Mouse (Mus musculus) midbrain, embryonic 16.5 days (tissue): ENCODE data around the gene Cadm4. TPM values are rescaled to one million over a fixed set of nuclear protein-coding genes. Genes with fewer than 3 reads are reported as not detected.

Experiments
- ATAC-seq: fragments of 200-750 bp; cut with Nextera tagmentation; 2 replicates; pipeline ENCODE4 v1.8.0; 2017; ENCODE audit warnings: moderate TSS enrichment
- H3K27ac ChIP-seq: fragments of 300-500 bp; sonication (generic); 2 replicates; pipeline ENCODE4 v1.5.1; 2014; ENCODE audit warnings: mild to moderate bottlenecking, low read length, mixed read lengths
- H3K27me3 ChIP-seq: fragments of 300-500 bp; sonication (generic); 2 replicates; pipeline ENCODE4 v1.6.1; 2014; ENCODE audit warnings: low read depth, low read length, mixed read lengths; ENCODE audit not compliant: control insufficient read depth, insufficient read depth
- H3K36me3 ChIP-seq: fragments of 300-500 bp; sonication (generic); 2 replicates; pipeline ENCODE4 v1.6.1; 2014; ENCODE audit warnings: mild to moderate bottlenecking, low read length, moderate library complexity, mixed read lengths; ENCODE audit not compliant: control insufficient read depth, insufficient read depth
- H3K4me1 ChIP-seq: fragments of 300-500 bp; sonication (generic); 2 replicates; pipeline ENCODE4 v1.6.1; 2014; ENCODE audit warnings: mild to moderate bottlenecking, low read length, mixed read lengths; ENCODE audit not compliant: control insufficient read depth, insufficient read depth
- H3K4me2 ChIP-seq: fragments of 300-500 bp; sonication (generic); 2 replicates; pipeline ENCODE4 v1.6.1; 2014; ENCODE audit warnings: mild to moderate bottlenecking, low read length, mixed read lengths
- H3K4me3 ChIP-seq: fragments of 300-500 bp; sonication (generic); 2 replicates; pipeline ENCODE4 v1.5.1; 2014; ENCODE audit warnings: low read depth, mild to moderate bottlenecking, low read length, moderate library complexity, mixed read lengths
- H3K9ac ChIP-seq: fragments of 300-500 bp; sonication (generic); 2 replicates; pipeline ENCODE4 v1.6.1; 2014; ENCODE audit warnings: low read depth, low read length, mixed read lengths
- H3K9me3 ChIP-seq: fragments of 300-500 bp; sonication (generic); replicated peaks from 2 replicates; pipeline ENCODE4 v1.6.1; 2014; ENCODE audit warnings: mild to moderate bottlenecking, low read length, mixed read lengths; ENCODE audit not compliant: control insufficient read depth, poor library complexity, severe bottlenecking
- WGBS: fragments of 180-500 bp; shearing (Covaris S2); extraction: QIAGEN DNeasy Blood & Tissue Kit; methylation state at CpG from one replicate; pipeline ENCODE4 v1.1.7; 2014; 5-methylcytosine and 5-hydroxymethylcytosine counted together
- polyA plus RNA-seq: library from polyadenylated mRNA; unstranded; fragments of >200 nt; fragmentation: Nextera tagmentation; extraction: Ambion mirVana; gene quantifications from 2 replicates; pipeline ENCODE4 v1.2.1, GENCODE M21; 2015

Gene Cadm4
- polyA plus RNA-seq, 1 experiment from 2014 or later: 75.3 TPM

GRCm38 (mm10) chr7:24448782-24449517 is 32.9 kb upstream of the Cadm4 start:
- no peak overlapping the region for H3K27ac ChIP-seq
- H3K4me3 ChIP-seq: no peak overlapping the region
- H3K9me3 ChIP-seq: no peaks in the 10 kb centered on the region
- no peak for ATAC-seq
- H3K27me3 ChIP-seq: no peaks in the 10 kb centered on the region
- H3K9ac ChIP-seq: no peak overlapping the region
- no peak overlapping the region for H3K4me2 ChIP-seq
- no peaks in the 10 kb centered on the region for H3K36me3 ChIP-seq
- WGBS: 69% methylated on average over 14 of the region's 14 CpGs
- H3K4me1 ChIP-seq: no peaks in the 10 kb centered on the region

DNA sequence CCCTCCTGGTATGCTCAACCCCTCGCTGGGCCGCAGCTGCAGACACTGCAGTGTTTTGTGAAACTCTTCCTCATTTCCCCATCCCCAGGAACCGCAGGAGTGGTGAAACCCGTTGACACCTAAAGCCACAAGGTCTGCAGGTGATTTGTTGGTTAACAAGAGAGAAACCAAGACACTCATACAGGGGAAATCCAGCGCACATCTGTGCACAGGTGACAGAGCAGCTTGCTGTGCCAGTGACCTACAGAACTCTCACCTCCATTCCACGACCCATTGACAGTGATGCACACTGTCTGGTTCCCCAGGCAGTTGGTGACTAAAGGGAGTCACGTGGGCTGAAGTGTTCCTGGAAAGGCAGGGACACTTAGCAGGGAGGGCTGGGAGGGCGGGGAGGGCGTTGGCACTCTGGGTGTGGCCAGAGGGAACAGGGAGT is 31.2 kb upstream of the Cadm4 start:
- WGBS: 71% methylated on average over 9 of the region's 9 CpGs

DNA sequence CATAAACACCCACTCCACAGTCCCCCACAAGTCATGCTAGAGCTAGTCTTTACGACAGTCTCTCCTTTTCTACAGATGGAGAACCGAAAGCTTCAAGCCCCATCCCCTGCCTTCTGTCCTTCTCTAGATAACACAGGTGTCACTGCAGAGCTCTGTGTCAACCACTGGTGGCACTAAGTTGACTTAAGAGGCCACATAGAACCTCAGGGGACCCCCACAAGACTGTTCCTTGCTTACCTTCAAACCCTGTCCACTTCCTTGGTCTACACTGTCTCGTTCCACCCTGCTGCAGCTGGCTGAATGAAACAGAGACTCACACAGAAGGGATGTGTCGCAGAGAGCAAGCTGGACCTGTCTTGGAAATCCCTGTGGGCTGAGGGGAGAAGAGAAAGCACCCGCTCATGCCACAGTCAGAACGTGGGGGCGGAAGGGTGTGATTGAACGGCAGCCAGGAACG is 29.9 kb upstream of the Cadm4 start, which contains the start of gene Irgc1:
TSS of gene Irgc1 (minus strand) at position 443 of the 457 bp plus-strand sequence.
- H3K9me3 ChIP-seq: no peaks in the 10 kb centered on the region
- no peak within 1 kb of the TSS for H3K4me2 ChIP-seq
- no peak for ATAC-seq
- no peaks in the 10 kb centered on the region for H3K4me1 ChIP-seq
- no peak within 1 kb of the TSS for H3K27ac ChIP-seq
- H3K9ac ChIP-seq: no peak within 1 kb of the TSS
- H3K27me3 ChIP-seq: no peaks in the 10 kb centered on the region
- 81% methylated on average over 9 of the region's 9 CpGs for WGBS
- H3K36me3 ChIP-seq: no peaks in the 10 kb centered on the region
- no peak within 1 kb of the TSS for H3K4me3 ChIP-seq

More for the DNA sequence above, 31.2 kb upstream of the Cadm4 start:
- Histone ChIP-seq H3K36me3 (no peaks in the 10 kb centered on the region), H3K4me3 (no peak overlapping the region), H3K9ac (no peak overlapping the region), H3K27ac (no peak overlapping the region), H3K27me3 (no peaks in the 10 kb centered on the region), H3K4me2 (no peak overlapping the region), H3K9me3 (no peaks in the 10 kb centered on the region), H3K4me1 (no peaks in the 10 kb centered on the region)
- ATAC-seq: no peak

GRCm38 (mm10) chr7:24454199-24454598 is 27.6 kb upstream of the Cadm4 start:
- Histone ChIP-seq H3K4me1 (no peaks in the 10 kb centered on the region), H3K27me3 (no peaks in the 10 kb centered on the region), H3K27ac (no peak overlapping the region), H3K9me3 (no peaks in the 10 kb centered on the region), H3K4me3 (no peak overlapping the region), H3K36me3 (no peaks in the 10 kb centered on the region), H3K9ac (no peak overlapping the region), H3K4me2 (no peak overlapping the region)
- no peak for ATAC-seq
- 68% methylated on average over 2 of the region's 2 CpGs for WGBS

GRCm38 (mm10) chr7:24455726-24456125 is 26.1 kb upstream of the Cadm4 start:
- Histone ChIP-seq H3K36me3 (no peaks in the 10 kb centered on the region), H3K4me1 (no peaks in the 10 kb centered on the region), H3K27me3 (no peaks in the 10 kb centered on the region), H3K4me3 (no peak overlapping the region), H3K27ac (no peak overlapping the region), H3K9me3 (no peaks in the 10 kb centered on the region), H3K4me2 (no peak overlapping the region), H3K9ac (no peak overlapping the region)
- WGBS: 83% methylated on average over 5 of the region's 5 CpGs
- no peak for ATAC-seq

- no peaks in the 10 kb centered on the region for H3K4me1 ChIP-seq
- H3K27me3 ChIP-seq: no peaks in the 10 kb centered on the region
- H3K4me3 ChIP-seq: no peak overlapping the region
- no peaks in the 10 kb centered on the region for H3K36me3 ChIP-seq
- 81% methylated on average over 10 of the region's 10 CpGs for WGBS
- no peak for ATAC-seq
- H3K9ac ChIP-seq: no peak overlapping the region
- H3K4me2 ChIP-seq: no peak overlapping the region
- H3K27ac ChIP-seq: no peak overlapping the region
- no peaks in the 10 kb centered on the region for H3K9me3 ChIP-seq
These were observed 24.0 kb upstream of the Cadm4 start for GRCm38 (mm10) chr7:24457726-24458370.

GRCm38 (mm10) chr7:24459440-24459839 is 22.4 kb upstream of the Cadm4 start:
- Histone ChIP-seq H3K27me3 (no peaks in the 10 kb centered on the region), H3K4me3 (no peak overlapping the region), H3K9ac (no peak overlapping the region), H3K4me1 (no peaks in the 10 kb centered on the region), H3K4me2 (no peak overlapping the region), H3K36me3 (no peaks in the 10 kb centered on the region), H3K27ac (no peak overlapping the region), H3K9me3 (no peaks in the 10 kb centered on the region)
- WGBS: 91% methylated on average over 5 of the region's 5 CpGs
- no peak for ATAC-seq

DNA sequence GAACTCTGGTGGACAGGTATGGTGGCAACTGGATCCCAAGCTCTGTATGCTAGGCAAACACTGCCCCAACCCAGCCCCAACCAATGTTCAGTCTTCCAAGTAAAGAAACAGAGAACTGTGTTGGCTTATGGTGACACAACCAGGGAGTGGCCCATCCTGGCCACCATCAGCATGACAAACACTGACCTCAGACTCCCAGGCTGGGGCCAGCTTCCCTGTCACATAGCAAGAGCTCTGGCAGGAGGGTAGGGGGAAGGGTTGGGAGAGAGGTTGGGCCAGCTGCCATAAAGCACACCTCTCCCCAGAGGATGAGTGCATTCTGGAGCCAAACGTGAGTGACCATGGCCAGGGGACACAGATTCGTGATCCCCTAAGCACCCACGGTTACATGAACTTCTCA is 22.0 kb upstream of the Cadm4 start:
- Histone ChIP-seq H3K9ac (no peak overlapping the region), H3K9me3 (no peaks in the 10 kb centered on the region), H3K4me1 (no peaks in the 10 kb centered on the region), H3K4me2 (no peak overlapping the region), H3K36me3 (no peaks in the 10 kb centered on the region), H3K27ac (no peak overlapping the region), H3K4me3 (no peak overlapping the region), H3K27me3 (no peaks in the 10 kb centered on the region)
- 63% methylated on average over 3 of the region's 3 CpGs for WGBS
- no peak for ATAC-seq

GRCm38 (mm10) chr7:24461376-24462051 is 20.3 kb upstream of the Cadm4 start:
- Histone ChIP-seq H3K4me3 (no peak overlapping the region), H3K9me3 (no peaks in the 10 kb centered on the region), H3K4me2 (no peak overlapping the region), H3K27ac (no peak overlapping the region), H3K4me1 (no peaks in the 10 kb centered on the region), H3K27me3 (no peaks in the 10 kb centered on the region), H3K36me3 (no peaks in the 10 kb centered on the region), H3K9ac (no peak overlapping the region)
- ATAC-seq: no peak
- WGBS: 77% methylated on average over 14 of the region's 14 CpGs
